Mouse (Mus musculus) 3134 (cell line): ENCODE data around the gene Pitpnm1.
A peak's percentile ranks its signal among the peaks of the same experiment; 100 is the strongest.

Source experiments
- DNase-seq: peaks from one replicate; pipeline ENCODE4 v3.0.0-alpha.2; 2011; ENCODE audit warnings: low spot score; ENCODE audit not compliant: insufficient read length; ENCODE audit errors: extremely low read depth

Gene Pitpnm1

DNA sequence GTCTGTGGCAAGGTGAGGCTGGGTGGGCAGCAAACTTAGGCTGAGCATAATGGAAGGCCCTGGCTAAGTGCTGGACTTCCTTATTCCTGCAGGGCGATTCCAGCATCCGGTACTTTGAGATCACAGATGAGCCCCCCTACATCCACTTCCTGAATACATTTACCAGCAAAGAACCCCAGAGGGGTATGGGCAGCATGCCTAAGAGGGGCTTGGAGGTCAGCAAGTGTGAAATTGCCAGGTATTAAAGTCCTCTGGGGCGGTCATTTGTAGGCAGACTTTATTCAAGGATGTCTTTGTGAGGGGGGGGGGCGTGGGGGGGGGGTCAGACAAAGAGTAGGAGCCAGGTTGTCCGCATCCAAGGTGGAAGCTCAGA is 51.7 kb downstream of the Pitpnm1 start:
- no peak for DNase-seq

DNA sequence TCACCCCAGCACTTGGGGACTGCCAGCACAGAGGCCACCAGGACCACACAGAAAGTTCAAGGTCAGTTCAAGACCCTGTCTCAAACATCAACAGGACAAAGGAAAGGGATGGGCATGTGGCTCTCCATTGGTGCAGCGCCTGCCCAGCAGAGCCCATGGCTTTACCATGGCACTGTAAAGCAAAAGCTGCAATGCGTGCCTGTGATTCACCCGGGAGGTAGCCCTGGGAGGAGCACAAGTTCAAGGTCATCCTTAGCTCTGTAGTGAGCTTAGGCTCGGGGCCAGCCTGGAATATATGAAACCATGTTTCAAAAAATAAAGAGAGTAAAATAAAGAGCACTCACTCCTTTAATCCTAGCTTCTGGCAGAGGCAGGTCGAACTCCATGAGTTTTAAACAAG is 52.1 kb downstream of the Pitpnm1 start:
- no peak for DNase-seq

DNA sequence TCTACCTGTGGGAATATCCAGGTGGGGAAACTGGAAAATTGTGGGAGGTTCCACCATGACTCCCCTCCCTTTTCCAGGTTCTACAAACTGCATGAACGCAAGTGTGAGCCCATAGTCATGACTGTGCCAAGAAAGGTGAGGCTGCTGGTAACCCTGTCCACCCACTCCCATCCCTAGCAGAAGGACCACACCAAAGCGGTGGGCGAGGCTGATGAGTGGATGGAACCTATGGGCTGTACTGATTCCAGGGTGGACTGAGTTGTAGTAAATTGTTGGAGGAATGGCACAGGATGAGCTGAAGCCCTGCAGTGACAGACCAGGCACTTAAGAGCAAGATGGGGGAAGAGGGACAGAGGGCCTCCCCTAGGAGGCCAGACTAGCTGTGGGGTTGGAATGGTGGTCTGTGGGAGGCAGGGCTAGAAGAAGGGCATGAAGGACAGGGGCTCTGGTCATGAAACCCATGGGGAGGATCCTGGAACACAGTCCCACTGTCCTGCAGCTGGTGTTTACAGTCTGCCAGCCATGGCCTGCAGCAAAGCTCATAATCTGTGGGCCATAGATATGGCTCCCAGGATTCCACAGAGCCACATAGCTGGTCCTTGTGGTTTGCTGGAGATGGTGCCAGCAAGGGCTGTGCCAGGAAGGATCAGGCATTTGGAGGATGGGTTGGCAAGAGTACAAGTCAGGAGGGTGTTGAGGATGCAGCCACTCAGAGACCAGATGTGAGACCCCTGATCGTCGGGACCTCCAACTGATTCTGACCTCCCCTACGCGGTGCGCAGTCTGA is 52.8 kb downstream of the Pitpnm1 start:
- DNase-seq, result no peak

DNA sequence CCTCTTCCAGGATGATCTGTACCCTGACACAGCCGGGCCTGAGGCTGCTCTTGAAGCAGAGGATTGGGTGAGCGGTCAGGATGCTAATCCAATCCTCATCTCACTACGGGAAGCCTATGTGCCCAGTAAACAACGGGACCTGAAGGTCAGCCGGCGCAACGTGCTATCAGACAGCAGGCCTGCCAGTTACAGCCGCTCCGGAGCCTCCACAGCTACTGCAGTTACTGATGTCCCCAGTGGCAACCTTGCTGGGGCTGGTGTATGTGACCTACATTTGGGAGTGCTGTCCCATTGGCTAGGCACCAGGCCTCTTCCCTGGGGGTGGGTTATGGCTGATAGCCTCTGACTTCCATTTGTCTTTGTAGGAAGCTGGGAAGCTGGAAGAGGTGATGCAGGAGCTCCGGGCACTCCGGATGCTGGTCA is 53.4 kb downstream of the Pitpnm1 start, which contains the start of gene Ptprcap:
Gene Ptprcap (plus strand): TSS at position 373 of the 423 bp plus-strand sequence.
- DNase-seq, result no peak

DNA sequence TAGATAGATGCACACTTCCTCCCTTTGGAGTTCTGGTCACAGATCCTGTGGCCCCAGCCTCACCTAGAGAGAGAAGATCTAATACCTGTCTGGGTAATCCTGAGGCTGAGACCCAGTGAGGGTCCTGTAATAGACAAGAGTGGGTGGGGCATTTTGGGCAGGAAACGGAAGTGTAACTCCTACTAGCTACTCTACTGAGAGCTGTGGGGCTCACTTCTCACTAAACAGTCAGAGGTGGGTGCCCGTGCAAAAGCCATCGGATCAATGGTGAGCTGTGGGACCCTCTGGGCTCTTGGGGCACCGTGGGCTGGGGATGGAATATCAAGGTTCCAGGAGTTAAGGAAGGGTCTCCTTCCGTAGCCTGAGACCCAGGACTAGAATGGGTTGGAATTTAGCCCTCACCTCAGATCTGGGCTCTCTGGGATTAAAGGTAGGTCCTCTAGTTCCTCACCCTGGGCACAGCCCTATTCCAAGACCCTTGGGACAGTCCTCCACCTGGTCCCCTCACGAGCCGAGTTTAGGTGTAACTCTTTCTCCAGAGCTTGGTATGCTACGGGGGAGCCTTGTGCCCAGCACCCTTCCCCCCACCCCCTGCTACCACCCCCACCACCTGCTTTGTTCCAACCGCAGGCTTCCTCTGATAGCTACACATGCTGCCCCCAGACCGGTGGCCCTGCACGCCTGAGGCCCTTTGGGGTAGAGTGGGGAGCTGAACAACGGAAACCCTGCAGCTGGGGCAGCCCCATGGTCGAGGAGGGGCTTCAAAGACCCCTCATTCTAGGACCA is 54.8 kb downstream of the Pitpnm1 start:
- DNase-seq, result no peak

- DNase-seq, result no peak
Observed at GRCm38 (mm10) chr19:4155223-4156072, 55.6 kb downstream of the Pitpnm1 start.

GRCm38 (mm10) chr19:4156073-4156579 is 56.3 kb downstream of the Pitpnm1 start:
- no peak for DNase-seq

DNA sequence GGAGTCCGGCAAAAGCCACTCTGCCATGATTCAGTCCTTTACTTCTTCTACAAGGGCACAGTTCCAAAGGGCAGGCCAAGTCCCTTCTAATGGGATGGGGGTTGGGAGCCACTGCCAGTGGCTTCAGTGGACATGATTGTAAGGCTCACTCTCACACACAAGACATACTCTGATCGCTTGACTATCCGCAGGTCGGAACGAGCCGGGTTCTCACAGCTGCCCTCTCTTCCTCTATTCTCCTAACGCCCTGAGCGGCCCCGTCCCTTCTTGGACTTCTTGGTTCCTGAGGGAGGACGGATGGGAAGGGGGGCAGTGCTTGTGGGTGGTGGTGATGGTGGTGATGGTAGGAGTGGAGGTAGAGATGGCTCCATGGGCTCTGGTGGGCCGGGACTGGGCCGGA is 57.0 kb downstream of the Pitpnm1 start:
- no peak for DNase-seq

DNA sequence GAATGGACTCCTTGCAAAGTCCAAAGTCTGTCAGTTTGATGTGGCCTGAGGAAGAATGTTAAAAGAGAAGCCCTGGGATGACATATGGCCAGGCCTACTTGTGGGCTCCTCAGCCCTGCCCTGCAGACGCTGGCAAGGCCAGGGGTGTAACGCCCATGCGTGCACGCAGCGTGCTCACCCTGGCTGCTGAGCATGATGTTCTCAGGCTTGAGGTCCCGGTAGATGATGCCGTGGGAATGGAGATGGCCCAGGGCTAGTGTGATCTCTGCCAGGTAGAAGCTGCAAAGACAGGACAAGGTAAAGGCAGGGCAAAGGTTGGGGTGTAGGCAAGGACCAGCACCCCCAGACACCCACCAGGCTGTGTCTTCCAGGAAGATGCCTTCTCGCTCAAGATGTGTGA is 59.3 kb downstream of the Pitpnm1 start:
- DNase-seq, result no peak

DNA sequence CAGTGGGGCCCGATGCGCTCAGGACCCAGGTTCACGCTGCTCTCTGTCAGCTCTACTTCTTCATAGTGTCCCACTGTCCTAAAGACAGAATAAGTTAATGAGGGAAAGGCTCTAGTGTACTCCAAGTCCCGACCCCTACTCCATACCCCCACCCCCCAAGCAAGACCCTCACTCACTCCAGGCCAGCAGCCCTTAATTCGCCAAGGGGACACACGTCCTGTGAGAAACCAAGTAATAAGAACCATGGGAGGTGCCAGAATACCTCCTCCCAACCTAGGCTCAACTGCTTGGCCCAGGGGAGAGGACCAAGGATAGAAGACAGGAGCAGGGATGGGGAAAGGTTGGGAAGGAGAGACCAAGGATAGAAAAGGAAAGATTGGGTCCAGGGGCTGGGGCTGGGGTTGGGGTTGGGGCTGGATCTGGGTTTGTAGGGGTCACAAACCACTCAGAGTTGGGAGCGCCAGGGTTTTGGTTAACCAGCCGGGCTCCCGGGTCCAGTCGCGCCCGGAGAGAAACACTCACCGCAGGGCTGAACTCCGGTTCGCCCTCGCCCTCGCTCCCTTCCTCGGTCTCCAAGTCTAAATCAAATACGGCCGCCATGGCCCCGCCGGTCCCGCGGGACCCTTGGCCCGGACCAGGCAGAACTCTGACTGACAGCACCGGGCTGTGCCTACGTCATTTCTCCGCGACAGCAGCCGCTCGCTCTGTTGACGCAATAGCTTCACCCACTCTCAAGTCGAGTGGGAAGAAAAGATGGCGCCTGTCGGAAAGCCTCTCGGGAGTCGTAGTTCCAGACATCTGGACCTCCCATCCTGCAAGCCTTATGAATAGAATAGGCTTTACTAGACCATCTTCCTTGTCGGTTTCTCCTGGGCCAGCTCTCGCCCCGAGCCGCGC is 63.1 kb downstream of the Pitpnm1 start, which contains the start of gene Rps6kb2:
Gene Rps6kb2 (minus strand): TSS at position 709 of the 897 bp plus-strand sequence.
- peak; percentile 85 for DNase-seq

GRCm38 (mm10) chr19:4163543-4163887 is 63.7 kb downstream of the Pitpnm1 start:
- no peak for DNase-seq
